Mouse (Mus musculus): ENCODE measurements around the gene Timm17b. TPM values are rescaled to one million over a fixed set of nuclear protein-coding genes. Genes with fewer than 3 reads are reported as not detected.

Gene Timm17b
- polyA plus RNA-seq, 1 experiment from 2014 or later = 179 TPM

GRCm38 (mm10) chrX:7868506-7868905, 30.7 kb upstream of the Timm17b start:
- H3K9me3 ChIP-seq (ENCODE audit: control insufficient read depth, low read length) = no peaks in the 10 kb centered on the region
- peaks cover 3% of the 10 kb centered on the region; the same call in 1 of the 2 replicates for H3K4me1 ChIP-seq (ENCODE audit: control insufficient read depth, insufficient read depth, low read length)
- no peak overlapping the region for H3K4me2 ChIP-seq
- no peaks in the 10 kb centered on the region for H3K36me3 ChIP-seq (ENCODE audit: control insufficient read depth, insufficient read depth, low read length)
- no peak for DNase-seq (ENCODE audit: low spot score, missing footprints)
- H3K9ac ChIP-seq (ENCODE audit: low read length) = no peak overlapping the region
- no peak overlapping the region for H3K27ac ChIP-seq (ENCODE audit: low read depth, low read length)
- no peak overlapping the region for H3K4me3 ChIP-seq (ENCODE audit: low read depth, low read length)
- 43% methylated on average over 2 of the region's 2 CpGs for WGBS
- ATAC-seq (ENCODE audit: low FRiP score) = no peak
- no peaks in the 10 kb centered on the region for H3K27me3 ChIP-seq (ENCODE audit: control insufficient read depth, insufficient read depth, low read length)

DNA sequence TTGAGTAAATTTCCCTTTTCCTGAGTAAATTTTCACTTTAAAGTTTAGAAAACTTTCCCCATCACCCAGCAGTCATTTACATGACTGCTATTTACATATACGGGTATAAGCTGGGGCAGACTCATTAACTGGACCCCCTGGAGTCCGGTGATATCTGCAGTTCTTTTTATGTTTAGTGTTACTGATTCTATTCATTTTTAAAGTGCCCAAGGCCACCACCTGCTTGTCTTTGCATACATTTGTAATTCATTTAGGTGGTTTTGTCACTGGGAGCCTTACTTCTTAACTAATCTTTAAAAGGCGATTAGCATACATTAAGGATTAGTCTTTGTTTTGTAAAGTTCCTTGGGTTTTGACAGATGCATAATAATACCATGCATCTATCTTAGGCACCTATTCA, 29.3 kb upstream of the Timm17b start:
- no peaks in the 10 kb centered on the region for H3K36me3 ChIP-seq (ENCODE audit: control insufficient read depth, insufficient read depth, low read length)
- WGBS = 23% methylated on average over 3 of the region's 3 CpGs

GRCm38 (mm10) chrX:7878007-7878419, 21.1 kb upstream of the Timm17b start, which contains the start of gene Pim2:
Gene Pim2, plus strand, starts transcription at chrX:7878262.
- H3K36me3 ChIP-seq (ENCODE audit: control insufficient read depth, insufficient read depth, low read length) = no peaks in the 10 kb centered on the region
- H3K4me2 ChIP-seq = peak within 1 kb of the TSS; percentile 82
- H3K27ac ChIP-seq (ENCODE audit: low read depth, low read length) = no peak within 1 kb of the TSS
- peaks cover 7% of the 10 kb centered on the region; the same call in 1 of the 2 replicates for H3K4me1 ChIP-seq (ENCODE audit: control insufficient read depth, insufficient read depth, low read length)
- H3K9ac ChIP-seq (ENCODE audit: low read length) = peak within 1 kb of the TSS; percentile 50; the same call in 1 of the 2 replicates
- peak within 1 kb of the TSS; percentile 42 for H3K4me3 ChIP-seq (ENCODE audit: low read depth, low read length)
- H3K27me3 ChIP-seq (ENCODE audit: control insufficient read depth, insufficient read depth, low read length) = no peaks in the 10 kb centered on the region
- ATAC-seq (ENCODE audit: low FRiP score) (peak; percentile 87), DNase-seq (ENCODE audit: low spot score, missing footprints) (peak; percentile 94)
- no peaks in the 10 kb centered on the region for H3K9me3 ChIP-seq (ENCODE audit: control insufficient read depth, low read length)
- WGBS = 11% methylated on average over 35 of the region's 38 CpGs

More for the DNA sequence above, 29.3 kb upstream of the Timm17b start:
- Histone ChIP-seq H3K27ac (ENCODE audit: low read depth, low read length) (no peak overlapping the region), H3K4me2 (no peak overlapping the region), H3K9ac (ENCODE audit: low read length) (no peak overlapping the region), H3K4me1 (ENCODE audit: control insufficient read depth, insufficient read depth, low read length) (peaks cover 3% of the 10 kb centered on the region; the same call in 1 of the 2 replicates), H3K4me3 (ENCODE audit: low read depth, low read length) (no peak overlapping the region), H3K27me3 (ENCODE audit: control insufficient read depth, insufficient read depth, low read length) (no peaks in the 10 kb centered on the region), H3K9me3 (ENCODE audit: control insufficient read depth, low read length) (no peaks in the 10 kb centered on the region)
- ATAC-seq (ENCODE audit: low FRiP score) = 0 out of 2 replicates have a peak, but pooled peaks have one; percentile 44
- DNase-seq (ENCODE audit: low spot score, missing footprints) = no peak

GRCm38 (mm10) chrX:7878495-7878894, 20.7 kb upstream of the Timm17b start:
- Histone ChIP-seq H3K27ac (ENCODE audit: low read depth, low read length) (no peak overlapping the region), H3K4me3 (ENCODE audit: low read depth, low read length) (peak overlapping the region; percentile 42), H3K27me3 (ENCODE audit: control insufficient read depth, insufficient read depth, low read length) (no peaks in the 10 kb centered on the region), H3K9me3 (ENCODE audit: control insufficient read depth, low read length) (no peaks in the 10 kb centered on the region), H3K36me3 (ENCODE audit: control insufficient read depth, insufficient read depth, low read length) (no peaks in the 10 kb centered on the region), H3K4me1 (ENCODE audit: control insufficient read depth, insufficient read depth, low read length) (peaks cover 7% of the 10 kb centered on the region; the same call in 1 of the 2 replicates), H3K4me2 (peak overlapping the region; percentile 82), H3K9ac (ENCODE audit: low read length) (peak overlapping the region; percentile 50; the same call in 1 of the 2 replicates)
- peak; percentile 54; the same call in 1 of the 2 replicates for ATAC-seq (ENCODE audit: low FRiP score)
- WGBS = 22% methylated on average over 21 of the region's 21 CpGs
- no peak for DNase-seq (ENCODE audit: low spot score, missing footprints)

- ATAC-seq (ENCODE audit: low FRiP score) = peak; percentile 73
- H3K27ac ChIP-seq (ENCODE audit: low read depth, low read length) = no peak overlapping the region
- 8% methylated on average over 11 of the region's 11 CpGs for WGBS
Measured at GRCm38 (mm10) chrX:7879819-7880218, 19.3 kb upstream of the Timm17b start.

GRCm38 (mm10) chrX:7883841-7884567, 15.2 kb upstream of the Timm17b start, which contains the start of gene Slc35a2:
Gene Slc35a2, plus strand, starts transcription at chrX:7884028.
- Histone ChIP-seq H3K4me2 (peak within 1 kb of the TSS; percentile 56), H3K9me3 (ENCODE audit: control insufficient read depth, low read length) (no peaks in the 10 kb centered on the region), H3K36me3 (ENCODE audit: control insufficient read depth, insufficient read depth, low read length) (no peaks in the 10 kb centered on the region), H3K4me1 (ENCODE audit: control insufficient read depth, insufficient read depth, low read length) (peaks cover 5% of the 10 kb centered on the region; the same call in 1 of the 2 replicates), H3K27ac (ENCODE audit: low read depth, low read length) (peak within 1 kb of the TSS; percentile 59; the same call in 1 of the 2 replicates), H3K9ac (ENCODE audit: low read length) (peak within 1 kb of the TSS; percentile 37), H3K4me3 (ENCODE audit: low read depth, low read length) (peak within 1 kb of the TSS; percentile 50), H3K27me3 (ENCODE audit: control insufficient read depth, insufficient read depth, low read length) (no peaks in the 10 kb centered on the region)
- DNase-seq (ENCODE audit: low spot score, missing footprints) (peak; percentile 94), ATAC-seq (ENCODE audit: low FRiP score) (peak; percentile 88)
- 18% methylated on average over 47 of the region's 49 CpGs for WGBS

More at GRCm38 (mm10) chrX:7879819-7880218, 19.3 kb upstream of the Timm17b start:
- no peak overlapping the region for H3K9ac ChIP-seq (ENCODE audit: low read length)
- H3K9me3 ChIP-seq (ENCODE audit: control insufficient read depth, low read length) = no peaks in the 10 kb centered on the region
- DNase-seq (ENCODE audit: low spot score, missing footprints) = peak; percentile 91
- no peaks in the 10 kb centered on the region for H3K36me3 ChIP-seq (ENCODE audit: control insufficient read depth, insufficient read depth, low read length)
- peak overlapping the region; percentile 42 for H3K4me3 ChIP-seq (ENCODE audit: low read depth, low read length)
- H3K4me1 ChIP-seq (ENCODE audit: control insufficient read depth, insufficient read depth, low read length) = peaks cover 7% of the 10 kb centered on the region; the same call in 1 of the 2 replicates
- H3K4me2 ChIP-seq = peak overlapping the region; percentile 82
- H3K27me3 ChIP-seq (ENCODE audit: control insufficient read depth, insufficient read depth, low read length) = no peaks in the 10 kb centered on the region

- Histone ChIP-seq H3K36me3 (ENCODE audit: control insufficient read depth, insufficient read depth, low read length) (0 out of 2 replicates have a peak, but pooled peaks cover 3% of the 10 kb centered on the region), H3K9ac (ENCODE audit: low read length) (peak overlapping the region; percentile 66), H3K4me3 (ENCODE audit: low read depth, low read length) (peak overlapping the region; percentile 52), H3K4me2 (peak overlapping the region; percentile 49), H3K27ac (ENCODE audit: low read depth, low read length) (no peak overlapping the region), H3K9me3 (ENCODE audit: control insufficient read depth, low read length) (no peaks in the 10 kb centered on the region), H3K4me1 (ENCODE audit: control insufficient read depth, insufficient read depth, low read length) (no peaks in the 10 kb centered on the region; the same call in 1 of the 2 replicates), H3K27me3 (ENCODE audit: control insufficient read depth, insufficient read depth, low read length) (no peaks in the 10 kb centered on the region)
- DNase-seq (ENCODE audit: low spot score, missing footprints) = no peak
- 46% methylated on average over 11 of the region's 13 CpGs for WGBS
- no peak for ATAC-seq (ENCODE audit: low FRiP score)
Measured at GRCm38 (mm10) chrX:7898211-7898610, 946 bp upstream of the Timm17b start.

GRCm38 (mm10) chrX:7904441-7904840, 5.3 kb downstream of the Timm17b start:
- Histone ChIP-seq H3K36me3 (ENCODE audit: control insufficient read depth, insufficient read depth, low read length) (no peaks in the 10 kb centered on the region; the same call in 1 of the 2 replicates), H3K27me3 (ENCODE audit: control insufficient read depth, insufficient read depth, low read length) (no peaks in the 10 kb centered on the region), H3K4me3 (ENCODE audit: low read depth, low read length) (no peak overlapping the region), H3K9me3 (ENCODE audit: control insufficient read depth, low read length) (no peaks in the 10 kb centered on the region), H3K27ac (ENCODE audit: low read depth, low read length) (no peak overlapping the region), H3K4me2 (no peak overlapping the region), H3K4me1 (ENCODE audit: control insufficient read depth, insufficient read depth, low read length) (no peaks in the 10 kb centered on the region; the same call in 1 of the 2 replicates), H3K9ac (ENCODE audit: low read length) (no peak overlapping the region)
- 98% methylated on average over 5 of the region's 5 CpGs for WGBS
- ATAC-seq (ENCODE audit: low FRiP score) (no peak), DNase-seq (ENCODE audit: low spot score, missing footprints) (no peak)

- Histone ChIP-seq H3K4me2 (no peak within 1 kb of the TSS), H3K36me3 (ENCODE audit: control insufficient read depth, insufficient read depth, low read length) (no peaks in the 10 kb centered on the region; the same call in 1 of the 2 replicates), H3K27me3 (ENCODE audit: control insufficient read depth, insufficient read depth, low read length) (no peaks in the 10 kb centered on the region), H3K9ac (ENCODE audit: low read length) (no peak within 1 kb of the TSS), H3K4me3 (ENCODE audit: low read depth, low read length) (no peak within 1 kb of the TSS), H3K27ac (ENCODE audit: low read depth, low read length) (no peak within 1 kb of the TSS), H3K9me3 (ENCODE audit: control insufficient read depth, low read length) (no peaks in the 10 kb centered on the region), H3K4me1 (ENCODE audit: control insufficient read depth, insufficient read depth, low read length) (no peaks in the 10 kb centered on the region)
- no peak for ATAC-seq (ENCODE audit: low FRiP score)
- DNase-seq (ENCODE audit: low spot score, missing footprints) = no peak
- 81% methylated on average over 5 of the region's 5 CpGs for WGBS
Measured at GRCm38 (mm10) chrX:7907735-7908134, 8.6 kb downstream of the Timm17b start, which contains the start of gene Gm10491. Gene Gm10491, minus strand, starts transcription at chrX:7907835.
